Mouse (Mus musculus) adrenal gland (tissue): ENCODE data around the gene Eif4g1.

Experiments
- intact Hi-C: fragments of 180-260 bp; cut with DNase I; formaldehyde crosslinking; loops from one replicate; pipeline ENCODE4 v1.15.1; 2025

Eif4g1 gene

DNA sequence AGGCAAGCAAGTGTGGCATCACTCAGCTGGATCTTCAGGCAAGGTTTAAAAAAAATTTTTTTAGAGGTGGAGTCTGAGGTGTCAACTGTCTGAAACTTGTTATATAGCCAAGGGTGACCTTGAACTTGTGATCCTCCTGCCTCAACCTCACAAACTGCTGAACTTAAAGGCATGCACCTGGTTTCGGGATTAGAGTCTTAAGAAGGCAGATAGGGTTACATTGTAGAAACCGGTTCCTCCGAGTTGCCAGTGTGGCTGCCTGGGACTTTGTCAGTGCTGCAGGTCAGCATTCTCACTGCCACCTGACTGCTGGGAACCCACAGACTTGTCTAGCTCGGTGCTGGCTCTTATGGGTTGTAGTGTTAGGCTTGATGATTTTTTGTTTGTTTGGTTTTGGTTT lies 55.1 kb downstream of the Eif4g1 start:
- intact Hi-C loops: no loop called here

DNA sequence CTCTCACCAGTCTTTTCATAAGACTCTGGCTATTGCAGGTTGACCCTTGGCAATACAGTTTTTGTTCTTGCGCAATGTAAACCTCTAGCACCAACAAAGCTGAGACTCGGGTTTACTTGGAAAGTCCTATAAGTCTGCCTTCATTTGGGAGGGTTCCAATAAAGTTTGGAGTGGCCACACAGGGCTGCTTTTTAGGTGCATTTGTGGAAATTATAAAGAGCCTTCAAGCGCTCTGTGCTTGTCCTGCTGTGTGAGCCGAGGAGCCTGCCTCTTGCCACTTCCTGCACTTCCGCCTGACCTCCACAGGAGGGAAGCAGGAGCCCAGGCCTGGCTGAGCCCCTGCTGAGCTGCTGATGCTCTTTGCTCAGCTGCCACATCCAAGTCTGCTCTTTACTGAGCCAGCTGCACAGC lies 56.2 kb downstream of the Eif4g1 start:
- intact Hi-C loops: loop anchor here (2.0 kb wide), 1 partner anchor 36 kb away; no protein-coding TSS in a partner anchor

GRCm38 (mm10) chr16:20725321-20725720 lies 57.2 kb downstream of the Eif4g1 start:
- intact Hi-C loops: loop anchor here (2.0 kb wide), 1 partner anchor 35 kb away; no protein-coding TSS in a partner anchor

DNA sequence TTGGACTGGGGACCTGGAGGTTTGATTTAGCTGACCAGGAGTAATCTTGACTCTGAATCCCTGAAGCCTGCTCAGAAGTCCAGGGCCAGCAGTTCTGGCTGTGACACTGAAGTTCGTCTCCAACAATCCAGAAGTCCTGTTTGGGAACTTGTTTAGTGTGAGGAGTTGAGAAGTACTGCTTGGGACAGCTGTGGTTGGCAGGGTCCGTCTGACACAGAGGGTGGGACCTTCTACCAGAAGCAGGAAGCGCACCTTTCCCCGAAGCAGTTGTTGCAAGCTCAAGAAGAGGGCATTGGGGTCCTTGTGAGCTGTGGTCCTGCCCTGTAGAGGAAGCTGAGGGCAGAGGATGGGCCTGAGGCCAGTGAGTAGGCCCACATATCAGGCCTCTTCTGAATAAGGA lies 57.6 kb downstream of the Eif4g1 start:
- intact Hi-C loops: loop anchor here (2.0 kb wide), 1 partner anchor 35 kb away; no protein-coding TSS in a partner anchor

- intact Hi-C loops: no loop called here
Observed at GRCm38 (mm10) chr16:20726384-20726783, 58.3 kb downstream of the Eif4g1 start.

- intact Hi-C loops: no loop called here
Observed at GRCm38 (mm10) chr16:20730293-20730711, 62.2 kb downstream of the Eif4g1 start.

DNA sequence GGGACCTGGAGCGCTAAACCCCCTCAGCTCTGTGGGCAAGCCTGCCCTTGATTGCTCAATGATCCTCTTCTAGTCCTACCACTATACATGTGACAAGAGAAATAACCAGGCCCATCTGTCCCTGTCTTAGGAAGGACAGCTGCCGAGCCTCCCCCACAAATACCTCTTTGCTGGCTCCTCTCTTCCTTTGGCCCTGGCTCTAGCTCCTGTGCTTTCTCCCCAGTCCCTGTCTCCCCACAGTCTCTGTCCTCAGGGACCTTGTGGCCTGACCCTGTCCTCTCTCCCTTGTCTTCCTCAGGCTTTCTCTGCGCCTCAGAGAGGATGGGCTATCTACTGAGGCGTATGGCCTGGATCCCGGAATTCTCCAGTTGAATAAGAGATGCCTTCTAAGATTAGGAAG lies 63.6 kb downstream of the Eif4g1 start:
- intact Hi-C loops: no loop called here

DNA sequence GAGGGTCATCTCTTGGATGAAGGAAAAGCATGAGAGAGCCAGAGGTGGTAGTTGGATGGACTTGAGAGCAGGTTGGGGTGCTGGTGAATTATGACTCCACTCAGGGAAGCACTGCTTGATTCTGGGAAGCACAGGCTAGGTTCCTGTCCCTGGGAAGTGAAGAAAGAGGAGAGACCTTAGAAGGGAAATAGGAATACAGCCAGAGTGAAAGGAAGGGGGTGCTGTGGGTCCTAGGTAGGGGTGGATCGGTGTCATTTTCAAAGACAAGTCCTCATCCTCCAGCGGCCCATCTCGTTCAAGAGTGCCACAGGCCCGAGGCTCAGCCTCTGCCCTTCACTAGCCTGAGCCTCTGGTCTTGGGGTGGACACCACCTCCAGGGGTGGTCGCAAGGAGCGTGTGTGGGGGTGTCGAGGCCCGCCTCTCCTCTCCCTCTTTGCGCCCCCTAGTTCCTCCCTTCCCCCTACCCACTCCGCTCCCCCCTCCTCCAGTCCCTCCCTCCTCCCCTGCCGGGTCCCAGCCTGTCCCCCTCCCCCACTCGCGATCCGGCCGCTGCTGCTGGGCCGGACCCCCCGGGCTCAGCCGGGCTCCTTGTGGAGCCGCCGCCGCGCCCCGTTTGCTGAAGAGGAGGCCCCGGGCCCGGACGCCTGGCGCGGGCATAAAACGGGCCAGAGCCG lies 64.3 kb downstream of the Eif4g1 start:
- intact Hi-C loops: no loop called here

DNA sequence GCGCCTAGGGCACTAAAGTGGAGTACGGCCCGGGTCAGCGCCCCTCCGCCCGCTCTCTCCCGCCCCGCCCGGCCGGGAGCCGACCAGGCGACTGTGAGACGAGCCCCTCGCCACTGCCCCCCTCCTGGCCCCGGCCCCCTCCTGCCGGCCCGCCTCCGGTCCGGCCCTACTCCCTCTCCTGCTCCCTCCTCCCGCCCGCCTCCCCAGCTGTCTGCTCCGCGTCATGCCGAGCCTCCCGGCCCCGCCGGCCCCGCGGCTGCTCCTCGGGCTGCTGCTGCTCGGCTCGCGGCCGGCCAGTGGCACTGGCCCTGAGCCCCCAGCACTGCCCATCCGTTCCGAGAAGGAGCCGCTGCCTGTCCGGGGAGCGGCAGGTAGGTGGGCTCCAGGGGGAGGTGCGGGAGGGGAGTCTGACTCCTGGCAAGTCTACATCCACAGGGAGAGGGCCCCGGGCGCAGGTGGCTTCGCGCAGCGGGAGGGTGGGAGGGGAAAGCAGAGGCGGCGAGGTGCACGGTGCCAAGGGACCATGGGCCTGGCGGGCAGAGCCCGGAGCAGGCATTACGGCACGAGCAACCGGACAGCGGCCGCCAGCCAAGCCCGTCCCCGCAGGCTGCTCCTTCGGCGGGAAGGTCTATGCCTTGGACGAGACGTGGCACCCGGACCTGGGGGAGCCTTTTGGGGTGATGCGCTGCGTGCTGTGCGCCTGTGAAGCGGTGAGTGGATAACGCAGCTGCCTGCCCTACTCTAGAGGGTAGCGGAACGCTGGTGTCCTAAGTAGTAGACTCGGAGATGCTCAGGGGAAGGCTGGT lies 65.0 kb downstream of the Eif4g1 start, which contains the start of gene Chrd:
Chrd (plus strand) TSS at position 203 of the 806 bp plus-strand sequence.
- intact Hi-C loops: no loop called here

DNA sequence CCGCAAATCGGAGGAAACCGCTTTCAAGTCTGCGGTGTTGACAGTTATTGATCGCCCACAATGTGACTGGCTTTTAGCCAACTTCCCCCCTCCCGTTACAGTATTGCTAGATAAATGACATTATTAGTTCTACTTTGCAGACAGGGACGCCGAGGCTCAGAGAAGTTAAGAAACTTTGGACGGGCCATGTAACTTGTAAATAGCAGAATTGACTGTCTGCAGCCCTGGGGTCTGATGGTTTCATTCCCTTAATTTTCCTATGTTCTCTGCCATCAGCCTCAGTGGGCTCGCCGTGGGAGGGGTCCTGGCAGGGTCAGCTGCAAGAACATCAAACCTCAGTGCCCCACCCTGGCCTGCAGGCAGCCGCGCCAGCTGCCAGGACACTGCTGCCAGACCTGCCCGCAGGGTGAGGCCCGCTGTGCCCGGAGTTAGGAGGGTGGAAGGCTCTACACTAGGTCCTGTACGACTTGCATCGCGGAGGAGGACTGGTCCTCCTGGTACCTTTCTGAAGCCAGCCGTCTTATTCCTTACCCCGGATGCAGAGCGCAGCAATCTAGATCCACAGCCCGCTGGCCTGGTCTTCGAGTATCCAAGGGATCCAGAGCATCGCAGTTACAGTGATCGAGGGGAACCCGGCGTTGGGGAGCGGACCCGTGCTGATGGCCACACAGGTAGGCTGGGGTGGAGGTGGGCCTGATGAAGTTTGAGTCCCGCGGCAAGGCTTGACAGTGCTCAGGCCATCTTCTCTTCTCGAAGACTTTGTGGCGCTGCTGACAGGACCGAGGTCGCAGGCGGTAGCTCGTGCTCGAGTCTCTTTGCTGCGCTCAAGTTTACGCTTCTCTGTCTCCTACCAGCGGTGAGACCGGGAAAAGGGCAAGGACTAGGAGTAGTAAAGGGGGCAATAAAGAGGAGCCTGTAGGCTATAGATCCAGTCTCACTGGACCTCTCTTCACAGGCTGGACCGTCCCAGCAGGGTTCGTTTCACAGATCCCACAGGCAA lies 65.9 kb downstream of the Eif4g1 start, which contains the start of gene Thpo:
Thpo (minus strand) TSS at position 781 of the 1,000 bp plus-strand sequence.
- intact Hi-C loops: no loop called here

- intact Hi-C loops: no loop called here
Observed at GRCm38 (mm10) chr16:20735651-20736050, 67.5 kb downstream of the Eif4g1 start.

- intact Hi-C loops: no loop called here
Observed at GRCm38 (mm10) chr16:20736168-20736567, 68.1 kb downstream of the Eif4g1 start.

- intact Hi-C loops: no loop called here
Observed at GRCm38 (mm10) chr16:20736823-20737222, 68.7 kb downstream of the Eif4g1 start.

- intact Hi-C loops: no loop called here
Observed at GRCm38 (mm10) chr16:20739845-20740244, 71.7 kb downstream of the Eif4g1 start.
